Comparison of ENCODE assay signal across 15 mouse cellular contexts in genomic region chr7:128244410-128245025, GRCm38 (mm10). TPM values are rescaled to one million over a fixed set of nuclear protein-coding genes. Genes with fewer than 3 reads are reported as not detected.
DNase-seq lines count a peak whose midpoint lies in the region; ATAC-seq lines count a peak whose summit lies in the region.
"Had no signal": no experiment of that assay in that cellular context is flagged by ENCODE, and none has a peak within 500 bp of the region (broad histone marks: within the 10 kb centered on the region; RNA-seq: fewer than 3 reads in every experiment).

No protein-coding gene starts in this region.

- DNase-seq in cerebellum, adult 9-10 months, result peak; percentile 26
- no peak for DNase-seq in cerebellum, postnatal 14 days
- DNase-seq in heart, adult 9 months (ENCODE audit: low spot score in 2 of 2), result no peak
- no peak for DNase-seq in midbrain, embryonic 14.5 days
- DNase-seq in frontal cortex, postnatal 10 days (ENCODE audit: low spot score in 2 of 2), result no peak
- DNase-seq: cerebellum, adult 11-12 months; kidney, adult 11 months; kidney, postnatal 10 days; lung, postnatal 10 days; thymus, postnatal 36 days had no signal

- H3K27ac ChIP-seq in heart, embryonic 13.5 days (replicated peaks), result no peak overlapping the region
- H3K27ac ChIP-seq in midbrain, embryonic 13.5 days, result no peak overlapping the region
- no peak overlapping the region for H3K27ac ChIP-seq in midbrain, embryonic 14.5 days (replicated peaks; ENCODE audit: low read depth, low read length)
- no peak overlapping the region for H3K27ac ChIP-seq in hindbrain, embryonic 13.5 days
- H3K27ac ChIP-seq: liver, embryonic 12.5 days had no signal

- WGBS in heart, embryonic 13.5 days, result 91% methylated on average over 18 of the region's 18 CpGs
- WGBS in midbrain, embryonic 13.5 days, result 75% methylated on average over 18 of the region's 18 CpGs
- 80% methylated on average over 18 of the region's 18 CpGs for WGBS in midbrain, embryonic 14.5 days
- 80% methylated on average over 18 of the region's 18 CpGs for WGBS in hindbrain, embryonic 13.5 days

- H3K4me3 ChIP-seq in heart, embryonic 13.5 days, result no peak overlapping the region
- H3K4me3 ChIP-seq in midbrain, embryonic 13.5 days (replicated peaks), result no peak overlapping the region
- H3K4me3 ChIP-seq in midbrain, embryonic 14.5 days (replicated peaks; ENCODE audit: low read depth, low read length), result no peak overlapping the region
- H3K4me3 ChIP-seq in hindbrain, embryonic 13.5 days, result no peak overlapping the region
- H3K4me3 ChIP-seq: liver, embryonic 12.5 days; myocyte had no signal

- H3K9me3 ChIP-seq in heart, embryonic 13.5 days, result no peaks in the 10 kb centered on the region
- H3K9me3 ChIP-seq in midbrain, embryonic 13.5 days, result no peaks in the 10 kb centered on the region
- no peaks in the 10 kb centered on the region for H3K9me3 ChIP-seq in midbrain, embryonic 14.5 days (ENCODE audit: control insufficient read depth, low read length)
- no peaks in the 10 kb centered on the region for H3K9me3 ChIP-seq in hindbrain, embryonic 13.5 days
- H3K9me3 ChIP-seq: liver, embryonic 12.5 days had no signal

- peaks cover 68% of the 10 kb centered on the region for H3K36me3 ChIP-seq in heart, embryonic 13.5 days
- peaks cover 47% of the 10 kb centered on the region for H3K36me3 ChIP-seq in midbrain, embryonic 13.5 days
- H3K36me3 ChIP-seq in midbrain, embryonic 14.5 days (ENCODE audit: control insufficient read depth, insufficient read depth, low read length), result peaks cover 43% of the 10 kb centered on the region
- peaks cover 48% of the 10 kb centered on the region for H3K36me3 ChIP-seq in hindbrain, embryonic 13.5 days

- no peak for ATAC-seq in heart, embryonic 13.5 days (ENCODE audit: extremely low read depth, insufficient number of reproducible peaks, low FRiP score, low TSS enrichment)
- ATAC-seq in midbrain, embryonic 13.5 days, result no peak
- ATAC-seq in midbrain, embryonic 14.5 days (ENCODE audit: low FRiP score, low TSS enrichment), result no peak
- no peak for ATAC-seq in hindbrain, embryonic 13.5 days (ENCODE audit: low FRiP score)
- ATAC-seq: liver, embryonic 12.5 days had no signal

- no peak overlapping the region for H3K4me2 ChIP-seq in heart, embryonic 13.5 days
- H3K4me2 ChIP-seq in midbrain, embryonic 13.5 days (replicated peaks), result no peak overlapping the region
- no peak overlapping the region for H3K4me2 ChIP-seq in midbrain, embryonic 14.5 days (ENCODE audit: low read length)
- no peak overlapping the region for H3K4me2 ChIP-seq in hindbrain, embryonic 13.5 days
- H3K4me2 ChIP-seq: liver, embryonic 12.5 days had no signal

- H3K9ac ChIP-seq in heart, embryonic 13.5 days, result peak overlapping the region; percentile 10; the same call in 1 of the 2 replicates
- H3K9ac ChIP-seq in midbrain, embryonic 13.5 days (replicated peaks), result peak overlapping the region; percentile 23; the same call in 1 of the 2 replicates
- no peak overlapping the region for H3K9ac ChIP-seq in midbrain, embryonic 14.5 days (replicated peaks; ENCODE audit: low read length)
- peak overlapping the region; percentile 51; the same call in 1 of the 2 replicates for H3K9ac ChIP-seq in hindbrain, embryonic 13.5 days
- H3K9ac ChIP-seq: liver, embryonic 12.5 days had no signal

- H3K4me1 ChIP-seq in heart, embryonic 13.5 days, result peaks cover 44% of the 10 kb centered on the region
- peaks cover 19% of the 10 kb centered on the region for H3K4me1 ChIP-seq in midbrain, embryonic 13.5 days (replicated peaks)
- peaks cover 7% of the 10 kb centered on the region; the same call in 1 of the 2 replicates for H3K4me1 ChIP-seq in midbrain, embryonic 14.5 days (ENCODE audit: control insufficient read depth, insufficient read depth, low read length)
- peaks cover 33% of the 10 kb centered on the region for H3K4me1 ChIP-seq in hindbrain, embryonic 13.5 days (replicated peaks)

- no peaks in the 10 kb centered on the region for H3K27me3 ChIP-seq in heart, embryonic 13.5 days (replicated peaks)
- peaks cover 22% of the 10 kb centered on the region; the same call in 1 of the 2 replicates for H3K27me3 ChIP-seq in midbrain, embryonic 13.5 days
- no peaks in the 10 kb centered on the region for H3K27me3 ChIP-seq in midbrain, embryonic 14.5 days (ENCODE audit: control insufficient read depth, insufficient read depth, low read length)
- H3K27me3 ChIP-seq in hindbrain, embryonic 13.5 days, result peaks cover 2% of the 10 kb centered on the region; the same call in 1 of the 2 replicates

RNA-seq across cellular contexts. Expression of gene Tgfb1i1, which starts 2.1 kb away (rescaled TPM):
- 165 and 177 TPM in 2 replicates for polyA plus RNA-seq in heart, embryonic 13.5 days (2015; fragmentation: Nextera tagmentation; extraction: Ambion mirVana)
- polyA plus RNA-seq in midbrain, embryonic 13.5 days (2015; fragmentation: Nextera tagmentation; extraction: Ambion mirVana), result 21.7 and 23.0 TPM in 2 replicates
- polyA plus RNA-seq in midbrain, embryonic 14.5 days (2014; fragmentation: Nextera tagmentation; extraction: Ambion mirVana), result 10.8 and 20.2 TPM in 2 replicates
- polyA plus RNA-seq in hindbrain, embryonic 13.5 days (2015; fragmentation: Nextera tagmentation; extraction: Ambion mirVana), result 27.9 and 31.0 TPM in 2 replicates

RNA-seq across cellular contexts. Expression of gene 9130023H24Rik, which starts 6.7 kb away (rescaled TPM):
- 5.8 and 6.5 TPM in 2 replicates for polyA plus RNA-seq in heart, embryonic 13.5 days (2015; fragmentation: Nextera tagmentation; extraction: Ambion mirVana)
- 11.0 and 11.5 TPM in 2 replicates for polyA plus RNA-seq in midbrain, embryonic 13.5 days (2015; fragmentation: Nextera tagmentation; extraction: Ambion mirVana)
- 9.1 and 11.5 TPM in 2 replicates for polyA plus RNA-seq in midbrain, embryonic 14.5 days (2014; fragmentation: Nextera tagmentation; extraction: Ambion mirVana)
- polyA plus RNA-seq in hindbrain, embryonic 13.5 days (2015; fragmentation: Nextera tagmentation; extraction: Ambion mirVana), result 10.6 and 11.4 TPM in 2 replicates

RNA-seq across cellular contexts. Expression of gene Armc5, which starts 7.4 kb away (rescaled TPM):
- polyA plus RNA-seq in heart, embryonic 13.5 days (2015; fragmentation: Nextera tagmentation; extraction: Ambion mirVana), result 12.8 and 13.1 TPM in 2 replicates
- 12.5 and 13.9 TPM in 2 replicates for polyA plus RNA-seq in midbrain, embryonic 13.5 days (2015; fragmentation: Nextera tagmentation; extraction: Ambion mirVana)
- 8.3 and 10.2 TPM in 2 replicates for polyA plus RNA-seq in midbrain, embryonic 14.5 days (2014; fragmentation: Nextera tagmentation; extraction: Ambion mirVana)
- polyA plus RNA-seq in hindbrain, embryonic 13.5 days (2015; fragmentation: Nextera tagmentation; extraction: Ambion mirVana), result 15.0 and 15.2 TPM in 2 replicates

RNA-seq across cellular contexts. Expression of gene Slc5a2, which starts 20.9 kb away (rescaled TPM):
- polyA plus RNA-seq in heart, embryonic 13.5 days (2015; fragmentation: Nextera tagmentation; extraction: Ambion mirVana), result not detected in 2 replicates
- not detected in 2 replicates for polyA plus RNA-seq in midbrain, embryonic 13.5 days (2015; fragmentation: Nextera tagmentation; extraction: Ambion mirVana)
- 0.31 TPM in 1 of 2 replicates, not detected in the other for polyA plus RNA-seq in midbrain, embryonic 14.5 days (2014; fragmentation: Nextera tagmentation; extraction: Ambion mirVana)
- polyA plus RNA-seq in hindbrain, embryonic 13.5 days (2015; fragmentation: Nextera tagmentation; extraction: Ambion mirVana), result not detected in 2 replicates
- polyA plus RNA-seq: myocyte had no signal

RNA-seq across cellular contexts. Expression of gene Cox6a2, which starts 38.3 kb away (rescaled TPM):
- 617 and 701 TPM in 2 replicates for polyA plus RNA-seq in heart, embryonic 13.5 days (2015; fragmentation: Nextera tagmentation; extraction: Ambion mirVana)
- polyA plus RNA-seq in midbrain, embryonic 13.5 days (2015; fragmentation: Nextera tagmentation; extraction: Ambion mirVana), result not detected in 2 replicates
- polyA plus RNA-seq in midbrain, embryonic 14.5 days (2014; fragmentation: Nextera tagmentation; extraction: Ambion mirVana), result not detected in 2 replicates
- 0.70 and 1.1 TPM in 2 replicates for polyA plus RNA-seq in hindbrain, embryonic 13.5 days (2015; fragmentation: Nextera tagmentation; extraction: Ambion mirVana)
